Mouse (Mus musculus) myocyte (in vitro differentiated cells): ENCODE results near the gene Atrnl1. TPM values are rescaled to one million over a fixed set of nuclear protein-coding genes. Genes with fewer than 3 reads are reported as not detected.
A peak's percentile ranks its signal among the peaks of the same experiment; 100 is the strongest.

Experiments
- H3K27me3 ChIP-seq: one replicate; pipeline ENCODE4 v1.6.1; 2011; ENCODE audit not compliant: control insufficient read depth, insufficient read depth, insufficient read length
- H3K36me3 ChIP-seq: one replicate; pipeline ENCODE4 v1.6.1; 2011; ENCODE audit not compliant: control insufficient read depth, insufficient read depth
- H3K4me2 ChIP-seq: one replicate; pipeline ENCODE4 v1.6.1; 2011; ENCODE audit warnings: low read depth, control low read depth
- H3K4me3 ChIP-seq: one replicate; pipeline ENCODE4 v1.5.1; 2011; ENCODE audit warnings: mild to moderate bottlenecking, control low read depth, moderate library complexity
- H3K79me2 ChIP-seq: one replicate; pipeline ENCODE4 v1.6.1; 2011; ENCODE audit not compliant: control insufficient read depth, insufficient read depth
- H3ac ChIP-seq: one replicate; pipeline ENCODE4 v1.6.1; 2011; ENCODE audit not compliant: control insufficient read depth, insufficient read length
- CEBPB ChIP-seq: IDR thresholded peaks from 2 replicates; pipeline ENCODE4 v1.6.1; 2011; ENCODE audit warnings: mild to moderate bottlenecking, moderate library complexity; ENCODE audit not compliant: poor library complexity, insufficient read depth, severe bottlenecking
- E2F4 ChIP-seq: IDR thresholded peaks from one replicate; pipeline ENCODE4 v1.6.1; 2011; ENCODE audit warnings: mild to moderate bottlenecking, control low read depth, moderate library complexity; ENCODE audit not compliant: insufficient read depth
- MAX ChIP-seq: IDR thresholded peaks from one replicate; pipeline ENCODE4 v1.6.1; 2011; ENCODE audit warnings: low read depth, mild to moderate bottlenecking, control low read depth
- MYOD1 ChIP-seq, 3 experiments: IDR thresholded peaks; one replicate each; pipeline ENCODE4 v1.6.1; 2011; ENCODE audit warnings: control low read depth in 2 of 3, low read depth in 2 of 3, mild to moderate bottlenecking in 2 of 3, moderate library complexity in 1 of 3; ENCODE audit not compliant: insufficient read length in 2 of 3, control insufficient read depth in 1 of 3
- MYOG ChIP-seq, 3 experiments: IDR thresholded peaks; one replicate each; pipeline ENCODE4 v1.6.1; 2011; ENCODE audit warnings: control low read depth in 2 of 3, low read depth in 2 of 3, mild to moderate bottlenecking in 2 of 3; ENCODE audit not compliant: insufficient read length in 2 of 3, control insufficient read depth in 1 of 3, insufficient read depth in 1 of 3
- POLR2A ChIP-seq: IDR thresholded peaks from one replicate; pipeline ENCODE4 v1.6.1; 2011; ENCODE audit warnings: low read depth, mild to moderate bottlenecking, control low read depth, moderate library complexity; ENCODE audit not compliant: insufficient read length
- POLR2AphosphoS2 ChIP-seq: IDR thresholded peaks from one replicate; pipeline ENCODE4 v1.6.1; 2011; ENCODE audit warnings: low read depth, control low read depth; ENCODE audit not compliant: insufficient read length
- REST ChIP-seq: IDR thresholded peaks from one replicate; pipeline ENCODE4 v1.6.1; 2011; ENCODE audit warnings: mild to moderate bottlenecking, control low read depth, moderate library complexity; ENCODE audit not compliant: insufficient read depth, insufficient read length
- SRF ChIP-seq: IDR thresholded peaks from one replicate; pipeline ENCODE4 v1.6.1; 2011; ENCODE audit warnings: low read depth; ENCODE audit not compliant: control insufficient read depth, insufficient read length
- TCF12 ChIP-seq: IDR thresholded peaks from one replicate; pipeline ENCODE4 v1.6.1; 2011; ENCODE audit warnings: mild to moderate bottlenecking, control low read depth; ENCODE audit not compliant: poor library complexity, insufficient read depth, severe bottlenecking
- TCF3 ChIP-seq: IDR thresholded peaks from one replicate; pipeline ENCODE4 v1.6.1; 2011; ENCODE audit warnings: low read depth, control low read depth; ENCODE audit not compliant: insufficient read length
- USF1 ChIP-seq: IDR thresholded peaks from one replicate; pipeline ENCODE4 v1.6.1; 2011; ENCODE audit warnings: low read depth, mild to moderate bottlenecking, control low read depth, moderate library complexity
- polyA plus RNA-seq: library from polyadenylated mRNA; unstranded; fragments of >200 nt; fragmentation: generic; extraction: Trizol; gene quantifications from one replicate; pipeline ENCODE4 v1.2.1, GENCODE M21; 2012; ENCODE audit warnings: missing spikeins

Gene Atrnl1
- polyA plus RNA-seq, 1 experiment: 5.4 TPM

- Histone ChIP-seq H3K27me3 (no peaks in the 10 kb centered on the region), H3K79me2 (no peaks in the 10 kb centered on the region), H3K4me3 (no peak overlapping the region), H3K4me2 (peak overlapping the region; percentile 61), H3K36me3 (no peaks in the 10 kb centered on the region), H3ac (no peak overlapping the region)
- no peak for TF ChIP-seq TCF12
- TF ChIP-seq REST: no peak
- TF ChIP-seq POLR2A: no peak
- no peak for TF ChIP-seq E2F4
- peak; percentile 64 for TF ChIP-seq MAX
- peak; percentile 85 for TF ChIP-seq CEBPB
- TF ChIP-seq TCF3: no peak
- TF ChIP-seq MYOG (IDR thresholded peaks at IDR 0.05; ENCODE audit: control insufficient read depth in 1 of 3, insufficient read depth in 1 of 3, insufficient read length in 2 of 3, low read depth in 2 of 3): no peak
- peak in 1 of 3 experiments; percentile 24 for TF ChIP-seq MYOD1 (IDR thresholded peaks at IDR 0.05; ENCODE audit: control insufficient read depth in 1 of 3, insufficient read length in 2 of 3, low read depth in 2 of 3)
- no peak for TF ChIP-seq POLR2AphosphoS2
- no peak for TF ChIP-seq USF1
- TF ChIP-seq SRF: no peak
These were observed 493.7 kb downstream of the Atrnl1 start for GRCm38 (mm10) chr19:58104544-58104943.

- Histone ChIP-seq H3K4me2 (no peak overlapping the region), H3K79me2 (no peaks in the 10 kb centered on the region), H3K4me3 (no peak overlapping the region), H3K27me3 (no peaks in the 10 kb centered on the region), H3K36me3 (no peaks in the 10 kb centered on the region), H3ac (no peak overlapping the region)
- TF ChIP-seq CEBPB (no peak), USF1 (no peak), TCF12 (no peak), MYOD1 (IDR thresholded peaks at IDR 0.05; ENCODE audit: control insufficient read depth in 1 of 3, insufficient read length in 2 of 3, low read depth in 2 of 3) (no peak)
These were observed 496.8 kb downstream of the Atrnl1 start for GRCm38 (mm10) chr19:58107632-58108031.

GRCm38 (mm10) chr19:58110491-58110890, 499.7 kb downstream of the Atrnl1 start:
- Histone ChIP-seq H3K27me3 (no peaks in the 10 kb centered on the region), H3K36me3 (no peaks in the 10 kb centered on the region), H3ac (no peak overlapping the region), H3K79me2 (no peaks in the 10 kb centered on the region), H3K4me2 (no peak overlapping the region), H3K4me3 (no peak overlapping the region)
- TF ChIP-seq TCF3 (no peak), TCF12 (no peak), REST (no peak), E2F4 (no peak), MAX (no peak), SRF (no peak), POLR2AphosphoS2 (no peak)

- Histone ChIP-seq H3K36me3 (no peaks in the 10 kb centered on the region), H3K79me2 (no peaks in the 10 kb centered on the region), H3K4me2 (no peak overlapping the region), H3ac (no peak overlapping the region), H3K27me3 (no peaks in the 10 kb centered on the region), H3K4me3 (no peak overlapping the region)
- TF ChIP-seq TCF12 (no peak), TCF3 (no peak), REST (no peak), POLR2AphosphoS2 (no peak), POLR2A (no peak), USF1 (no peak), SRF (no peak), MYOG (IDR thresholded peaks at IDR 0.05; ENCODE audit: control insufficient read depth in 1 of 3, insufficient read depth in 1 of 3, insufficient read length in 2 of 3, low read depth in 2 of 3) (no peak), CEBPB (no peak), MAX (no peak), E2F4 (no peak)
These were observed 500.5 kb downstream of the Atrnl1 start for GRCm38 (mm10) chr19:58111291-58111690.

GRCm38 (mm10) chr19:58112151-58112550, 501.3 kb downstream of the Atrnl1 start:
- Histone ChIP-seq H3K4me2 (no peak overlapping the region), H3K79me2 (no peaks in the 10 kb centered on the region), H3K27me3 (no peaks in the 10 kb centered on the region), H3K4me3 (no peak overlapping the region), H3K36me3 (no peaks in the 10 kb centered on the region), H3ac (no peak overlapping the region)
- TF ChIP-seq POLR2AphosphoS2 (no peak), TCF3 (no peak)
